Mouse (Mus musculus) c-Kit-positive CD71-negative TER-119-negative erythroid progenitor cells, embryonic 14.5 days (primary cell): Measurements from ENCODE around the gene Zfx.
A peak's percentile ranks its signal among the peaks of the same experiment; 100 is the strongest.

ENCODE experiments used
- DNase-seq: peaks from one replicate; pipeline ENCODE4 v3.0.0-alpha.2; 2013; ENCODE audit warnings: low read depth

Zfx gene

DNA sequence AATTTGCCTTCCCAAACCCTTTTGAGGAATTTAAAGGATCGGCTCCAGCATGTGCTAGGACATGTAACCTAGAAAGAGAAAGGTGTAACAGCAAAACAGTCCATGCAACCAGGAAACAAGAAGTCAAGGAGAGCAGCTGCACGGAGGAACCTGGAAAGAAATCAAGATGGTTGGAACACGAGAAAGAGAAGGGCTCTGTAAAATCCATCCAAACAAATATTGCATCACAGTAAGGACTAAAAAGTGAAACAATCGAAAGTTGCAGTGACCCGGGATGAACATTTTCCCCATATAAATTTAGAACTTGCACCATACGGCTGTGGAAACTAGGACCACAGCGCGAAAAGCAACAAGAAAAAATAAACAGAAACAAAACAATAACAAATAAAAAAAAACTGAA lies 62.8 kb downstream of the Zfx start:
- no peak for DNase-seq

- no peak for DNase-seq
Measured at GRCm38 (mm10) chrX:94058748-94059147, 64.8 kb downstream of the Zfx start.

DNA sequence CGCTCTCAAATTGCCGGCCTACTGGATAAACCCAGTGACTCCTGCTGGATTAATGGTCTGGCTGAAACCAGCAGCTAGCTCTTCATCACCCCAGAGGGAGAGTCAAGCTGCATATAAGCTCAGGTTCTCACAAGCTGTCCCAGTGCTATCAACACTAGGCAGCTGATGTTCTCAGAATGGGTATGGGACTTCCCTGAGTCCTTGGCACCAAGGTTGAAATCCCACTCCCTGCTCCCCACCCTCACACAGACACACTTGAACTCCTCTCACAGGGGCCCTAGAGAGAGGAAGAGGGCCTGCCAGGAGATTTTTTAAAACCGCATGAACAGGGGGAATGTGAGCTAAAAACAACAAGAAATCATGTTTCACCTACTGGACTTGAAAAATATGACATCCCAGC lies 74.5 kb downstream of the Zfx start:
- DNase-seq: no peak

GRCm38 (mm10) chrX:94048048-94048447 lies 75.5 kb downstream of the Zfx start:
- DNase-seq: no peak

- DNase-seq: no peak
Measured at GRCm38 (mm10) chrX:94047381-94047780, 76.1 kb downstream of the Zfx start.

DNA sequence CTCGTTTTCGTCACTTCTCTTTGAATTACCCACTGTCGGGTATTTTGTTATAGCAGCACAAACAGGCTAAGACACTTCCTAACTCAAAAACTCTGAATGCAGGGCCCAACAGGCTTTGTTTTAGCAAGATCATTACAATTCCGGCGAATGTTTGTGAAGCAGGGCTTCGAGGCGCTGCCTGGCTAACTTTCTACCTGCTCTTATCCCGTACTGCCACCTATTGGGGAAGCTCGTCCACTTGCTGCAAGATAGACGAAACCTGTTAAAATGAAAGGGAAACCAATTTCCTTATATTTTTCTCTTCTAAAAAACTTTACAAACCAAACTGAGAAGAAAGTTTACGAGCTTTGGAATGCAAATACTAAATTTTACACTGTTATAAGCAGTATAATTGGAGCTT lies 90.6 kb downstream of the Zfx start:
- DNase-seq: peak; percentile 10

DNA sequence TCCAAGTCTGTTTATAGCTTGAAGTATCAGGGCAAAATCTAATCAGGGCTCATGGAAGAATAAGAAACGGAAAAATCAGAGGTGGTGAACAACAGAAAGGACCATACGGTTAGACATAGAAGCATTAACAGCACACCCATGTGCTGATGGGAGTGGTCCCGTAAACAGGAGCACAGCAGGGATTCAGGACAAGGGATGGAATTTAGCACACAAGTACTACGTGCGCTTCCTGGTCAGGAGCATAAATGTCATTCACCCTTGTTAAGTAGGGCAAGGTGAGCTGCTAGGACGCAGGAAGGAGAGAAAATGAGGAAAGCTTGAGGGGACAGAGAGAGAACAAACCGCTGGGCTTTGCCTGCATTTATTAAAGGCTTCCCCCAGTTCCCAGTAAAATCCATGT lies 93.4 kb downstream of the Zfx start:
- no peak for DNase-seq
